Mouse (Mus musculus) heart, postnatal 10 days (tissue): ENCODE data around the gene Bdp1. TPM values are rescaled to one million over a fixed set of nuclear protein-coding genes. Genes with fewer than 3 reads are reported as not detected.
"Not testable (repeated sequence)": the region's sequence is repeated elsewhere in the genome, so short reads cannot be mapped to it uniquely, and the experiment has no call there.

ENCODE experiments used
- DNase-seq, 2 experiments: peaks; one replicate each; pipeline ENCODE4 v3.0.0; 2021
- intact Hi-C: fragments of 180-260 bp; cut with DNase I; formaldehyde crosslinking; loops from one replicate; pipeline ENCODE4 v1.15.1; 2025
- total RNA-seq, 2 experiments: library from RNA; stranded (reverse); gene quantifications; 2 replicates each; pipeline ENCODE4 v1.2.3; 2021

Gene Bdp1
- total RNA-seq = 10 to 100 TPM; 23.9 to 29.5 TPM

DNA sequence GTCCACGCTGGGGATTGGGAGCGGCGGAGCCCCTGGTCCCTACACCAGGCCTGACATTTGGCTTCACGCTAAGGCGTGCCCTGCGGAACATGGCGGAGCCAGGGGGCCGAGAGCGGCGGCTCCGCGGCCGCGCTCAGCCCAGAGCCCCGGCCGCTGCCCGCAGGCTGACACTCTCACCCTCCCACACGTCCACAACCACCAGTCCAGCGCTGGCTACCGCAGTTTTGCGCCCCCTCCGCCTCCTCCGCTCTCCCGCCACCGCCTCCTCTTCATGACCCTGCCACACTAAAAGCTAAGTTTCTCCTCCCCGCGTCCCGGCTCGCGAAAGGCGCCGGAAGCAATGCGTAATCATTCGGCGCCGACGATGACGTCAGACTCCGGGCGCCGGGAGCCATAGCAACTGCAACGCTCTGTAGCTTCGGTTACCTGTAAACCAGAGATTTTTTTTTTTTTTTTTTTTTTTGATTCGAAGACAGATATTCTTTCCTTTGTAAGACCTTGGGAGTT, at the start of gene Bdp1:
Gene Bdp1 (minus strand): TSS at position 323 of the 507 bp plus-strand sequence.
- peak; percentile 96 to 97 for DNase-seq
- intact Hi-C loops = loop anchor here (10.0 kb wide), 1 partner anchor 749 kb away; no protein-coding TSS in a partner anchor

DNA sequence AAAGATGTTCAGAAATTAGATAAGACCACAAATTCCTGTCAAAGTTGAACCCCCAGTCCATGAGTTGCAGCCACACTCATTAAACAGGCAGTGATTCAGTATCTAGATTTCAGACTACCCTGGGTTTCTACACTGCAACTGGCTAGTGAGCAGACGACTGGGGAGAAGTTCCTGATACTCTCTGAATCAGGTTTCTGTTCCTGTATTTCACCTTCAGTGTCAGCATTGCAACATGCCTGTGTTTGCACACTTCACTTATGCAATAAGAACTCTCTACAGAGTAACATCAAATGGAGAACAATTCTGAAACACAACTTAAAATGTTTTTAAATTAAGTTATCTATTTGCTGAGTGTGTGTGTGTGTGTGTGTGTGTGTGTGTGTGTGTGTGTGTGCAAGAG, 48.8 kb upstream of the Bdp1 start:
- intact Hi-C loops = no loop called here
- peak in 1 of 2 experiments; percentile 10 for DNase-seq

DNA sequence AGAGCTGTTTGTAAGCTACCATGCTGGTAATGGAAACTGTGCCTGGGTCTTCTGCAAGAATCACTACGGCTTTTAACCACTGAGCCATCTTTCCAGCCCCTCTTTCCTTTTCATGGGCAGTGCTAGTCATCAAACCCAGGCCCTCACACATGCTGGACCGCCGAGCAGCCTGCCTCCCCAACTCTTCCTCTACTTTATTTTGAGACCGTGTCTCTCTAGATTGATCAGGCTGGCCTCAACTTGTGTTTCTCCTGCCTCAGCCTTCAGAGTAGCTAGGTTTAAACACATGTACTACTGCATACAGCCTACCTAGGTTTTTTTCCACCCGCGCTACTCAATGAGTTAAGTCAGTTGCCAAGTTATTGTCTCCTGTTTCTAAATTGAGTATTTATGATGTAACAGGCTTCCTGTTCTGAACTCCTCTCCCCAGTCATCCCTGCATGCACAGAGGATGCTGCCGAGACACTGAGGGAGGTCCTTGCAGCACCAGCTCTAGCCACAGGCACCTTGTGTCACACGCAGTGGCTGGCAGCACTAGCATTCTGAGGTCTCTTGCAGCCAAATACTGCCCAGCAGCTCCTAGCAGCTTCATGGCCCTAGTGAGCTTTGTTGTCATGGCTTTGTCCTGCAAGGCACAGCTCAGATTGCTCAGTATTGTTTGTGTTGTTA, 37.9 kb upstream of the Bdp1 start:
- no peak for DNase-seq

GRCm38 (mm10) chr13:100125258-100125643, 21.4 kb upstream of the Bdp1 start:
- no peak for DNase-seq
- intact Hi-C loops = loop anchor here (10.0 kb wide), 1 partner anchor 370 kb away; the partner anchor contains the start of gene Gtf2h2

More for the DNA sequence above, 37.9 kb upstream of the Bdp1 start:
- intact Hi-C loops = no loop called here

DNA sequence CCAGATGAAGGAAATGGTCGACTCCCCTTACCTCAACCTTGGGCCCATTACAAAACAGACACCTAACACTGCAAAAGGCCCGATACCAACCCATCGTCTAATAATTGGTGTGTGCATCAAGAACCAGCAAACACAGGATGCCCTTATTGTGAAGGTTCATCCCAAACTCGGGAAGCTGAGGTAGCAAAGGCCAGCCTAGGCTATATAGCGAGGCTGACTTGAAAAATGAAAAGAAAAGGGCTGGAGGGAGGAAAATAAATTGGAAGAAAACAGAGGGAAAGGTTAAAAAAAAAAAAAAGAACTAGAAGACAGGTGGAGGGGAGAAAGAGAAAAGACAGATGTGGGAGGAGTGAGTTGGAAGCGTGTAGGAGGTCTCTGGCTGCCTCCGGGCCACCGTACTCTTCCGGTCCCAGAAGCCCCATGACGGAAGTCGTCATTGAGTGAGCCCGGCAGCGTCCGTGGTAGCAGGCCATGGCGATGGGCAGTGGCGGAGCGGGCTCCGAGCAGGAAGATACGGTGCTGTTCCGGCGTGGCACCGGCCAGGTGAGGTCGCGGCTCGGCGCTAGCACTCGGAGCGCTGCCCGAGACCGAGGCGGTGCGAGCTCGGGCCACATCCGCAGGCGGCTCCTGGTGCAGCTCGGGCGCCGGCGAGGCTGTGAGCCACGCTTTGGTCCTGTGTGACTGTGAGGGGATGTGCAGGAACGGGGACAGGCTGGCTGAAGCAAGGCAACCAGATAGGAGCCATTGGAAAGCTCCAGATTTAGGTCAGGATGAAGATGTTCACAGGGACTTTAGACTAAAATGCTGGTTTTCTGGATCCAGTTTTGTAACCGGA, 20.8 kb upstream of the Bdp1 start, which contains the start of gene Smn1:
Gene Smn1 (plus strand): TSS at position 430 of the 835 bp plus-strand sequence.
- peak; percentile 94 to 96 for DNase-seq
- intact Hi-C loops = loop anchor here (10.0 kb wide), 1 partner anchor 370 kb away; the partner anchor contains the start of gene Gtf2h2

DNA sequence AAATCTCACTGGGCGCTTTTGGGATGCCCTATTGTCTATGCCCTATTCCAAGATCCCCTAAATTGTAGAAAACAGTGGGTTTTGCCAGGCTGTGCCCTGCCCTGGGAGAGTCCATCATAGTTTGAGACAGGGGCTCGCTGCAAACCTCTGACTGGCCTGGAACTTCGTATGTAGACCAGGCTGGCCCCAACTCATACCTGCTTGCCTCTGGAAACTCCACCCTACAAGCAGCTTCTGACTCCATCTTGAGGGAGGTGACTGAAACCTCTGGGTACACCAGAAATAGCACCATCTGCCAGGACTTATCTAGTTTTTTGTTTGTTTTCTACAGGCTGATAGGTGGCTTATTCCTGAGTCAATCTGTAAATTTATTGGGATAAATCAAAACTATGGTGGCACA, 20.1 kb upstream of the Bdp1 start:
- no peak for DNase-seq
- intact Hi-C loops = loop anchor here (10.0 kb wide), 1 partner anchor 371 kb away; the partner anchor contains the start of gene Gtf2h2

- intact Hi-C loops = loop anchor here (5.0 to 10.0 kb wide), 2 partner anchors 280 to 542 kb away; partner anchors contain the start of genes Ak6, Rad17 and Taf9
- peak in 1 of 2 experiments; percentile 27 for DNase-seq
Measured at GRCm38 (mm10) chr13:100112218-100112972, 8.5 kb upstream of the Bdp1 start.

DNA sequence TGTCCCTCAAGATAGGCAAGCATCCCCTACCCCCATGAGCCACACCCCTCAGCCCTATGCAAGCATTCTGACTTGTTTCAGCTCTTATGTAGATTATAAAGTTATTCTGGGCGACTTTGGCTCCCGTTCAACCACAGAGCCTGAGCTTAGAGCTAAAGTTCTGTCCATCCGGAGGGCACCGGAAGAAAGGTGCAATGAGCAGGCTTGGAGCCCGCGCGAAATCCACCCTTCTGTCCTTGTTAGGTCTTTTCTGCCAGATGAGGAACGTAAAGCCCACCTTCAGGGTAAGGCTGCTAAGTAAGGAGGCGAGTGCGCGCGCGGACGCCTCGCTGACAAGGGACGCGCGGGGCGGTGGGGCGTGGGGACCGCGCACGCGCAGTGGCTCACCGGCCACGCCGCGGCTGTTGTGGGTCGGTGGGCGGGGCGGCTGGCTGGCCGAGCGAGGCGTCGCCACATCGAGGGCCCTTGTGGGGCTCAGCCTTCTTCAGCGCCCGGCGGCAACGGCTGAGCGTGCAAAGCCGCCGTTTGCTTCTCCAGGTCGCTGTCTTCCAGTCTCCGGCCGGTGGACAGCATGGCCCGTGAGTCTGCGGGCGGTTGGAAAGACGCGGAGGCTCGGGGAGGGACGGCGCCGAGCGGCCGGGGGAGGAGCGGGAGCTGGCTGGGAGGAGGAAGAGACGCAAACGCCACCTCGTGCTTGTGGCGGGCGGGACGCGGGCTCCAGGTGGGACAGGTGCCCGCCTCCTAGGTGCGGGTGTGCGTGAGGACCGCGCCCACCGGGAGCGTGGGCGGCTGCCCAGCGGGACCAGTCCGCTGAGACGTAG, 4.0 kb upstream of the Bdp1 start, which contains the start of gene Serf1:
Gene Serf1 (plus strand): TSS at position 361 of the 821 bp plus-strand sequence.
- DNase-seq = peak; percentile 83 to 86
- intact Hi-C loops = loop anchor here (10.0 kb wide), 1 partner anchor 753 kb away; no protein-coding TSS in a partner anchor

GRCm38 (mm10) chr13:100103052-100103658, 715 bp downstream of the Bdp1 start:
- intact Hi-C loops = loop anchor here (10.0 kb wide), 1 partner anchor 748 kb away; no protein-coding TSS in a partner anchor
- no peak for DNase-seq

- intact Hi-C loops = no loop called here
- DNase-seq = no peak
Measured at GRCm38 (mm10) chr13:100098808-100099207, 5.1 kb downstream of the Bdp1 start.

DNA sequence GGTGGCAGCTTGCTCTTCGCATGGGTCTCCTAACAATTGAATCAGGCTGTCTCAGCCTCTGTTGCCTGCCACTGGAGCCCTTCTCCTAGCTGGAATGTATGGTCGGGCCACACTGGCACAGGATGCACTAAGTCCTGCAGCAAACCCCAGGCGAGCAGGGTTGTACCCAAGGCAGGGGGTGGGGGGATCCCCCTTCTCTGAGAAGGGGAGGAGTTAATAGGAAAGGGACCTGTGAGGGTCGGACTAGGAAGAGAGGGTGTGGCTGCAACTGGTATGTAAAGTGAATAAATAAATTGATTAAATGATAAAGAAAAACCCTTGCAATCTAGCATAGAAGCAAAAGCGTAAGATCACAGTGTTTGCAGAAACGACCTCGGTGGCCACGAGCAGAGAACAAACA, 32.4 kb downstream of the Bdp1 start:
- intact Hi-C loops = loop anchor here (5.0 kb wide), 1 partner anchor 34 kb away; no protein-coding TSS in a partner anchor
- DNase-seq = no peak

DNA sequence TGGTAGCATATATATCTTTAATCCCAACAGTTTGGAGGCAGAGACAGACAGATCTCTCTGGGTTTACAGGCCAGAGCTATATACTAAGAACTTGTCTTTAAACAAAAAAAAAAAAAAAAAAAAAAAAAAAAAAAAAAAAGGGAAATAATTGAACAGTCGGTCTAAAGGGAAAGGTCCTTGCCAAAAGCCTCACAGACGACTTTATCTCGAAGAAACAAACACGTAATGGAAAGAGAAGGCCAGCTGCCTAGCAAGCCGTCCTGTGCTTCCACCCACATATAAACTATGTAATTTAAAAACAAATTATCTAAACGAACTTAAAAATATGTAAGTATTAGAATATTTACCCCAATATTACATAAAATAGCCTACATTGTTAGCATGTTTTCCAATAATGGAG, 36.0 kb downstream of the Bdp1 start:
- intact Hi-C loops = no loop called here
- DNase-seq = no peak

- intact Hi-C loops = no loop called here
- no peak for DNase-seq
Measured at GRCm38 (mm10) chr13:100063936-100064335, 39.9 kb downstream of the Bdp1 start.

DNA sequence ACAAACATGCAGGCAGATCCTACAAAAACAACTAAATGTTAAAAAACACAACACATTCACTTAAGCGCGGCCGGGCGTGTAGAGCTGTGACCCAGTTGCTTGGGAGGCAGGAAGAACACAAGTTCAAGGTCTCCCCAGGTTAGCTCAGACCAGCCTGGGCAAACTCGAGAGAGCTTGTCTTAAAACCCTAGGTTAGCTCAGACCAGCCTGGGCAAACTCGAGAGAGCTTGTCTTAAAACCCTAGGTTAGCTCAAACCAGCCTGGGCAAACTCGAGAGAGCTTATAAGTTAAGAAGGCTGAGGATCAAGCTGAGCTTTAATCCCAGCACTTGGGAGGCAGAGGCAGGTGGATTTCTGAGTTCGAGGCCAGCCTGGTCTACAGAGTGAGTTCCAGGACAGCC, 46.1 kb downstream of the Bdp1 start:
- DNase-seq = peak in 1 of 2 experiments; percentile 7
- intact Hi-C loops = not testable (repeated sequence)

- intact Hi-C loops = no loop called here
- DNase-seq = no peak
Measured at GRCm38 (mm10) chr13:100026013-100026412, 77.9 kb downstream of the Bdp1 start.

DNA sequence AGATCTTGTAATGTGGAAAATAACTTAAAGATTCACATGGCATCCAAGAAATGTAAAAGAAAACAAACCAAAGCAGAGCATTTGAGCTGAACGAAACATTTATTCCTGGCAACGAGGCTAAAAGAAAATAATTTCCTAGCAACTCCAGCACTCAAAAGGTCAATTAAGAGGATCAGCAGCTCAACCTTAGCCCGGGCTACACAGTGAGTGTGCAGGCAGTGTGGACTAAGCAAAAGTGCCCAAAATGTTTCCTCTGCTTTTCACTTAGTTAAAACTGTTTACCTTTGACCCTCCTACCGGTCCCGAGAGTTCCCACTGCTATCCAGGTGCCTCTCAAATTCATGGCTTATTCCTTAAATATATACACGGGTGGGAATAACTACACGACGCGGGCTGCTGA, 87.0 kb downstream of the Bdp1 start:
- no peak for DNase-seq
- intact Hi-C loops = loop anchor here (5.0 kb wide), 1 partner anchor 665 kb away; no protein-coding TSS in a partner anchor

GRCm38 (mm10) chr13:100015937-100016336, 87.9 kb downstream of the Bdp1 start:
- intact Hi-C loops = loop anchor here (5.0 kb wide), 1 partner anchor 664 kb away; no protein-coding TSS in a partner anchor
- DNase-seq = no peak
